Mouse (Mus musculus): ENCODE results near the gene Dnaic1. TPM values are rescaled to one million over a fixed set of nuclear protein-coding genes. Genes with fewer than 3 reads are reported as not detected.

The Dnaic1 gene
- total RNA-seq, 1 experiment from 2014 or later, result 0.30 TPM

GRCm38 (mm10) chr4:41571490-41571889, 1.9 kb downstream of the Dnaic1 start:
- DNase-seq, result no peak

GRCm38 (mm10) chr4:41573492-41573891, 3.9 kb downstream of the Dnaic1 start:
- DNase-seq, result no peak

GRCm38 (mm10) chr4:41575914-41576313, 6.3 kb downstream of the Dnaic1 start:
- DNase-seq, result no peak

- no peak for DNase-seq
These were observed 13.8 kb downstream of the Dnaic1 start for GRCm38 (mm10) chr4:41583353-41583752.

- DNase-seq, result no peak
These were observed 33.2 kb downstream of the Dnaic1 start for GRCm38 (mm10) chr4:41602818-41603217.

- peak; percentile 18 for DNase-seq
These were observed 35.2 kb downstream of the Dnaic1 start for GRCm38 (mm10) chr4:41604476-41605396.

GRCm38 (mm10) chr4:41606784-41607183, 37.2 kb downstream of the Dnaic1 start:
- peak; percentile 62 for DNase-seq

GRCm38 (mm10) chr4:41609681-41610593, 40.4 kb downstream of the Dnaic1 start:
- no peak for DNase-seq

GRCm38 (mm10) chr4:41610594-41610980, 41.0 kb downstream of the Dnaic1 start:
- no peak for DNase-seq

- DNase-seq, result no peak
These were observed 42.6 kb downstream of the Dnaic1 start for GRCm38 (mm10) chr4:41612166-41612565.

- peak; percentile 74 for DNase-seq
These were observed 44.6 kb downstream of the Dnaic1 start for GRCm38 (mm10) chr4:41614156-41614555.

GRCm38 (mm10) chr4:41615661-41616599, 46.4 kb downstream of the Dnaic1 start:
- DNase-seq, result no peak

GRCm38 (mm10) chr4:41618916-41619746, 49.6 kb downstream of the Dnaic1 start:
- DNase-seq, result no peak

- no peak for DNase-seq
These were observed 52.5 kb downstream of the Dnaic1 start for GRCm38 (mm10) chr4:41622071-41622470.

GRCm38 (mm10) chr4:41628202-41628927, 58.8 kb downstream of the Dnaic1 start:
- DNase-seq, result no peak

- no peak for DNase-seq
These were observed 60.6 kb downstream of the Dnaic1 start for GRCm38 (mm10) chr4:41630196-41630595.

GRCm38 (mm10) chr4:41631390-41631789, 61.8 kb downstream of the Dnaic1 start:
- no peak for DNase-seq

GRCm38 (mm10) chr4:41633001-41633400, 63.4 kb downstream of the Dnaic1 start:
- no peak for DNase-seq

GRCm38 (mm10) chr4:41634631-41635030, 65.1 kb downstream of the Dnaic1 start:
- no peak for DNase-seq

GRCm38 (mm10) chr4:41635224-41635623, 65.6 kb downstream of the Dnaic1 start:
- no peak for DNase-seq
